Mouse (Mus musculus) gastrocnemius, postnatal 14 days (tissue): ENCODE results near the gene Irgc1. TPM values are rescaled to one million over a fixed set of nuclear protein-coding genes. Genes with fewer than 3 reads are reported as not detected.

Experiments used
- DNase-seq: peaks from one replicate; pipeline ENCODE4 v3.0.0; 2021; ENCODE audit warnings: mixed read lengths
- intact Hi-C: fragments of 180-260 bp; cut with DNase I; formaldehyde crosslinking; loops from one replicate; pipeline ENCODE4 v1.15.1; 2025; ENCODE audit warnings: low total_unique reads
- total RNA-seq, 2 experiments: library from RNA; stranded (reverse); gene quantifications; 2 replicates each; pipeline ENCODE4 v1.2.3; 2021

Irgc1 gene
- total RNA-seq, 2 experiments from 2014 or later: 0.12 TPM; not detected in 1

GRCm38 (mm10) chr7:24473913-24474529 lies 21.9 kb upstream of the Irgc1 start:
- intact Hi-C loops: loop anchor here (10.0 kb wide), 1 partner anchor 91 kb away; no protein-coding TSS in a partner anchor

DNA sequence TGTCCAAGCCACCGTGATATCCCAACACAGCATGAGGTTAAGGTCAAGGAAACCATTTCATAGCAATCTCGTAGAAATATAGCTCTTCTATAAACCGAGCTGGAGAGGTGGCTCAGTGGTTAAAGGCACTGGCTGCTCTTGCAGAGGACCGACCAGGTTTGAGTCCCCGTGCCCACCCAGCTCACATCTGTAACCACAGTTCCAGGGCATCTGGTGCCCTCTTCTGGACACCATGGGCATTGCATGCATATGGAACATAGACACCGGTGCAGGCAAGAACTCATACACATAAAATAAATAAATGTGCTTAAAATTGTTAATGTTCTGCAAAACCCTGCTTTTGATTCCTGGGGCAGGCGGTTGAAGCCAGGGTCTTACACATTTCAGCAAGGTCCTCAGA lies 20.8 kb upstream of the Irgc1 start:
- no peak for DNase-seq
- intact Hi-C loops: loop anchor here (10.0 kb wide), 1 partner anchor 92 kb away; no protein-coding TSS in a partner anchor

More at GRCm38 (mm10) chr7:24473913-24474529, 21.9 kb upstream of the Irgc1 start:
- DNase-seq: peak; percentile 64

DNA sequence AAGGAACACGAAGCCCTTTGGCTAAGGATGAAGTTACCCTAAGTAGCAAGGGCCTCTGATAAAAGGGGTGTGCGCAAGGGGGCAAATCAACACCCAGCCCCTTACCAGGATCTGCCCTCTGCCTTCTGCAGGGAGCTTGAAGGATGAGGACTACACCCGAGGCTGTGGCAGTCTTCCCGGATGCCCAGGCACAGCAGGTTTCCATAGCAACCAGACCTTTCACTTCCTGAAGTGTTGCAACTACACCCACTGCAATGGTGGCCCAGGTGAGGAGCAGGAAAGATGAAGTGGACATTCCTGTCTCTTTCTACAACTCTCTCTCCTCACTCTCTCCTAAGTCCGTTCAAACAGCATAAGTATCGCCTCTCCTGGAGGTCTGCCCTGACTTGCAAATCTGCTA lies 20.3 kb upstream of the Irgc1 start:
- intact Hi-C loops: loop anchor here (10.0 kb wide), 1 partner anchor 92 kb away; no protein-coding TSS in a partner anchor

GRCm38 (mm10) chr7:24470356-24470755 lies 18.3 kb upstream of the Irgc1 start:
- intact Hi-C loops: loop anchor here (10.0 kb wide), 1 partner anchor 94 kb away; no protein-coding TSS in a partner anchor
- DNase-seq: peak; percentile 40

More for the DNA sequence above, 20.3 kb upstream of the Irgc1 start:
- DNase-seq: no peak

DNA sequence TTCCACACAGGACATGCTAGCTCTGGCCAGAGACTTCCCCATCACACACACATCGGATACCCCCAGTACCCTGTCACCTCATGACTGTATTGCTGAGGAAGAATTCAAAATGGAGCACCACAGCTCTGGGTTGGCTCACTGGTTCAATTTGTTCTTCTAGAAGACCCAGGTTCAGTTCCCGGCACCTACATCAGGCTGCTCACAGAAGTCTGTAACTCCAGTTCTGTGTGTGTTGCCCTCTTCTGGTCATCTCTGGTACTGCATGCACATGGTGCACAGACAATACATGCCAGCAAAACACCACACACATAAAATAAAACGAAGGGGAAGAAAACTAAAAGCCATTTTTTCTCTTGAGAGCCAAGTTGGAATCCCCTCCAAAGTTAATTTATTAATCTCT lies 17.0 kb upstream of the Irgc1 start:
- intact Hi-C loops: no loop called here
- no peak for DNase-seq

GRCm38 (mm10) chr7:24467886-24468285 lies 15.8 kb upstream of the Irgc1 start:
- no peak for DNase-seq
- intact Hi-C loops: no loop called here

DNA sequence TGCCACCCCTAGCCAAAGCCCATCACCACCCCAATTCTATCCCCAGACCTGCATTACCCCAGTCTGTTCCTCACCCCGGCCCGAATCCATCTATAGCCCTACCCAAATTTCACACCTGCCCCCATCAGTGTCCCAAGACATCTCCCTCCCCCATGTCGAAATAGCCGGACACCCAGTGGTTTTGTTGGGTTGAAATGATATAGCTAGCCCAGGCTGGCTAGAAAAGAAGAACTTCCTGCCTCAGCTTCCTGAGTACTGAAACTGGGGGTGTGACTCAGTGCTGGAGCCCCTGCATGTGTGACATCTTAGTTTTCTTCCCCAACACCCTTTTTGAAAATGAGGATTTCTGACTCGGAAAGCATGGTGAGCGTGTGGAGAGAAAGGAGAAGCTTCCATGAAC lies 14.7 kb upstream of the Irgc1 start:
- no peak for DNase-seq
- intact Hi-C loops: no loop called here

DNA sequence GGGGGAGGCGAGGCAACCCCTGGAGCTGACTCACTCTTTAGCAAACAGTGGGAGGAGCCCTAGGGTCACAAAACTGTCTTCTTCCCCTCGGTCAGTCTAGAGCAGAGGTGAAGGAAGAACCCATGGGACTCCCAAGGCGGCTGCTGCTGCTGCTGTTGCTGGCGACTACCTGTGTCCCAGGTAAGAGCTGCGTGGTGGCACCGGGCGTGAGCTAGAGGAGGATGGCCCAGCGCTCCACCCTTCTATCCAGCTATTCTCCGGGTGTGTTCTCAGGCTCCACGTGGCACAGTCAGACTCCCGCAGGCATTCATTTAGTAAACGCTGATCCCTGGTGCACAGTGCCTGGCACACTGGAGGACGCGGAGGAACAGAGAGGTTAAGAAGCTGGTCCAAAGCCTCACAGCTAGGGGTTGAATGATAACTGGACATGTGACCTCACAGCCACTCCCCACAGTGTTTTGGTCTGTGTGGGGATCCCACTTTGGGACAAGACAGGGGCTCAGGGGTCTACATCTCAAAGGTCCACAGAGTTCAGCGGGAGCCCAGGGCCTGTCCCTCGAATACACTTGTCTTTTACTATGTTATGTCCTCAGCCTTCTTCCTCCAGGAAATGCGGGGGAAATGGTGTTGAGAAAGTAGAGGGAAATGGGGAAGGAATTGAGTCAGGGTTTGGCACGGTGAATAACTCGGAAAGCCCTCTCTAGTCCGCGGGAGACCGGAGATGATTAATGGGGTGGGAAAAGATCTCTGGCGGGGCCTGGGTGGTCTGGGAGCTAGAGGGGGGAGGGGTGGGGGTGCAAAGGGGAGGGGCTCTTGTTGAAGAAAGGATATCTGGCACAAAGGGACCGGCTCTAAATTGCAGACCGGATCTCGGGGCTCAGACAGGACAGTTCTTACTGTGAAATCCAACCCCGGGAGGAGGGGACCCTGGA lies 10.6 kb upstream of the Irgc1 start, which contains the start of gene Plaur:
Plaur (plus strand) TSS at position 97 of the 932 bp plus-strand sequence.
- DNase-seq: no peak
- intact Hi-C loops: no loop called here

- no peak for DNase-seq
- intact Hi-C loops: no loop called here
These were observed 9.4 kb upstream of the Irgc1 start for GRCm38 (mm10) chr7:24461376-24462051.

GRCm38 (mm10) chr7:24459843-24460242 lies 7.7 kb upstream of the Irgc1 start:
- intact Hi-C loops: no loop called here
- peak; percentile 33 for DNase-seq

DNA sequence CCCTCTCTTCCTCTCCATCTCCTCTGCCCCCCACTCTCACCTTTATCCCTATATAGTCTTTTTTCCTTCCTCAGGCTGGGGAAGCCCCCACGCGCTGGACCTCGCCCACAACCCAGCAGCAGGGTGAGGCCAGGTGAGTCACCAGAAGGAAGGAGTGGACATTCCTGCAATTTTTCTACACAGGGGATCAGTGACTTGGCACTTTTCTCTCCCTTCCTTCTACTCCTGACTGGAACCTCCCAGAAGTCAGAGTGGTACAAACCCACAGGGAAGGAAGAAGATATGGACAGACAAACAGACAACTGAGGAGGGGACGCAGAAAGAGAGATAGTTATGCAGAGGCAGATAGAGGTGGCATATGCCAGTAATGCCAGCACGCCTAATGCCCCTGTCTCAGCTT lies 7.3 kb upstream of the Irgc1 start:
- intact Hi-C loops: no loop called here
- DNase-seq: no peak

- intact Hi-C loops: no loop called here
- no peak for DNase-seq
These were observed 5.8 kb upstream of the Irgc1 start for GRCm38 (mm10) chr7:24457726-24458370.

- intact Hi-C loops: no loop called here
- no peak for DNase-seq
These were observed 3.6 kb upstream of the Irgc1 start for GRCm38 (mm10) chr7:24455726-24456125.

DNA sequence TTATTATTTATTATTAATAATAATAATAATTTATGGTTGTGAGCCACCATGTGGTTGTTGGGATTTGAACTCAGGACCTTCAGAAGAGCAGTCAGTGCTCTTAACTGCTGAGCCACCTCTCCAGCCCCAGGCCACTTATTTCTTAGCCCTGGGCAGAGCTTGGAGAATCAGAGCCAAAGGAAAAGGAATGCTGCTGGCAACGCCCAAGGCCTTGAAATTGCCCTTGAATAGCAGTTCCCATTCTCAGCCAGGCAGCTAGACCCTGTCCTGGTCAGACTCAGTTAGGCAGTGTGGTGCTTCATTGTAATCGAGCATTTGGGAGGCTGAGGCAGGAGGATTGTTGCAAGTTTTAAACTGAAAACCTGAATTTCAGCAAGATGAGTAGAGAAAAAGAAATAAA lies 2.1 kb upstream of the Irgc1 start:
- intact Hi-C loops: no loop called here
- no peak for DNase-seq

- no peak for DNase-seq
- intact Hi-C loops: no loop called here
These were observed 1.5 kb downstream of the Irgc1 start for GRCm38 (mm10) chr7:24450585-24451017.

GRCm38 (mm10) chr7:24448782-24449517 lies 3.1 kb downstream of the Irgc1 start:
- no peak for DNase-seq
- intact Hi-C loops: no loop called here

DNA sequence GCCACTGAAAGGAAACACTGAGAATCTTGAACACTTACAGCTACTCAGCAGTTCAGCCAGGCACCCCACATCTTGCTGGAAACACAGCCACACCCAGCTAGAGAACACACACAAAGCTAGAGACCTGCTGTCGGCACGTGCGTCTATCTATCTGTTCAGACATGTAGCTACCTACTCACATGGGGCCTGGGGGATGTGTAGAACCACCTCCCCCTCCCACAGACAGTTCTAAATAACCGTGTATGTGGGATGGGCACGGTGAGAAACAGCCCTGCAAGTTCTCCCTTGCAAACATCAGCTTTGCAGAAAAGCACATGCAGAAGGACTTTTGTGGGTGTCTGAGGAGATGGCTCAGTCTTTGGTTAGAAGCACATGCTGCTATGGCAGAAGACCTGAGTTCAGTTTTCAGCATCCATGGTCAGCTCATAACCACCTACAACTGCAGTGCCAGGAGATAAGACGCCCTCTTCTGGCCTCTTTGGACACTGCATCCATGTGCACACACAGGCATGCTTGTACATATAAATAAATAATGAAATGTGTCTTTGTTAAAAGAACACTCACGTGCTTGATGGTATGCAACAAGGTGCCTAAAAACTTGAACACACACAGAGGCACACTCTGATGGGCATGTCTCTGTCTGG lies 5.3 kb downstream of the Irgc1 start:
- intact Hi-C loops: no loop called here
- DNase-seq: no peak

DNA sequence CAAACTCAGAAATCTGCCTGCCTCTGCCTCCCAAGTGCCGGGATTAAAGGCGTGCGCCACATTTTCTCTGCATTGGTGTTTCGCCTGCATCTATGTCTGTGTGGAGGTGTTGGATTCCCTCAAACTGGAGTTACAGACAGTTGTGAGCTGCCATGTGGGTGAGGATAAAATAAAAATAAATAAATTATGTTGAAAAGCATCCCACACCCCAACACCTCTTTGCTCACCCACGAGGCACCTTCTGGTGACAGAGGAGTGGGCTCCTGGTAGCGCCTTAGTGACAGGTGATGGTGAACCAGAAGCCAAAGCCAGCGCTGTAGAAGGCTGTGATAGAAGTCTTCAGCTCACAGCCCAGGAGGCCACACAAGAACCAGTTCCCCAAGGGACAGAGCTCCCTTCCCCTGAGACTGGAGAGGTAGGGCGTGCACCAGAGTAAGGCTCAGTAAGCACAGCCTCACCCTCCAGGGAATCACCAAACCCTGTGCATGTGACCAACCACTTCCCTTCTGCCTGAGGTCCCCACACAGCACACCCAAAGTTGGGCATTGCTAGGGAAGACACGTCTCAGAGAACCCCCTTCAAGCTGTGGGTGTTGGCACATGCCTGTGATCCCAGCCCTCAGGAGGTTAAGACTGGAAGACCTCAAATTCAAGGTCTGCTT lies 6.7 kb downstream of the Irgc1 start:
- intact Hi-C loops: no loop called here
- no peak for DNase-seq
